Mouse (Mus musculus): ENCODE results near the gene Gm20388.

GRCm38 (mm10) chr8:123872048-123872447 is 3961.4 kb downstream of the Gm20388 start:
- TF ChIP-seq ZNF384 (IDR thresholded peaks at IDR 0.05; ENCODE audit: low read depth, low read length) (no peak), HCFC1 (IDR thresholded peaks at IDR 0.05; ENCODE audit: borderline replicate concordance, insufficient read depth, low read length) (no peak), MAFK (IDR thresholded peaks at IDR 0.05; ENCODE audit: insufficient read depth, low read depth, low read length) (no peak), ZC3H11A (IDR thresholded peaks at IDR 0.05; ENCODE audit: borderline replicate concordance, low read depth, low read length) (no peak)
